Mouse (Mus musculus) right cerebral cortex, postnatal 25 days (tissue): ENCODE measurements at regions not wholly inside any gene's neighbourhood (a gene's known extent, or its start where the extent isn't known, plus 50 kb on each side); places are given as distances from the start of the nearest gene placed in this dataset.

Experiments used
- DNase-seq: peaks from one replicate; pipeline ENCODE4 v3.0.0; 2022

GRCm38 (mm10) chr5:120251697-120252401 lies 135.6 kb downstream of the Rbm19 start:
- DNase-seq: peak; percentile 44

GRCm38 (mm10) chr5:120252551-120252950 lies 136.3 kb downstream of the Rbm19 start:
- no peak for DNase-seq

- no peak for DNase-seq
These were observed 146.5 kb downstream of the Rbm19 start for GRCm38 (mm10) chr5:120262715-120263273.

- no peak for DNase-seq
These were observed 153.2 kb downstream of the Rbm19 start for GRCm38 (mm10) chr5:120269416-120269860.

- DNase-seq: no peak
These were observed 154.8 kb downstream of the Rbm19 start for GRCm38 (mm10) chr5:120270887-120271616.

- DNase-seq: no peak
These were observed 155.3 kb upstream of the Lhx5 start for GRCm38 (mm10) chr5:120276229-120276628.

- DNase-seq: no peak
These were observed 151.2 kb upstream of the Lhx5 start for GRCm38 (mm10) chr5:120280321-120280720.

GRCm38 (mm10) chr5:120280991-120281602 lies 150.4 kb upstream of the Lhx5 start:
- DNase-seq: no peak

GRCm38 (mm10) chr5:120281840-120282565 lies 149.5 kb upstream of the Lhx5 start:
- DNase-seq: no peak

GRCm38 (mm10) chr5:120284625-120285024 lies 146.9 kb upstream of the Lhx5 start:
- no peak for DNase-seq

- DNase-seq: no peak
These were observed 146.5 kb upstream of the Lhx5 start for GRCm38 (mm10) chr5:120285036-120285435.

- DNase-seq: no peak
These were observed 144.7 kb upstream of the Lhx5 start for GRCm38 (mm10) chr5:120286787-120287186.

GRCm38 (mm10) chr5:120288036-120288684 lies 143.3 kb upstream of the Lhx5 start:
- no peak for DNase-seq

- no peak for DNase-seq
These were observed 136.9 kb upstream of the Lhx5 start for GRCm38 (mm10) chr5:120294526-120295078.

- no peak for DNase-seq
These were observed 134.3 kb upstream of the Lhx5 start for GRCm38 (mm10) chr5:120297190-120297589.

- DNase-seq: no peak
These were observed 133.7 kb upstream of the Lhx5 start for GRCm38 (mm10) chr5:120297665-120298282.

- no peak for DNase-seq
These were observed 129.8 kb upstream of the Lhx5 start for GRCm38 (mm10) chr5:120301672-120302071.

GRCm38 (mm10) chr5:120302307-120302706 lies 129.2 kb upstream of the Lhx5 start:
- DNase-seq: no peak

GRCm38 (mm10) chr5:120304295-120304701 lies 127.2 kb upstream of the Lhx5 start:
- no peak for DNase-seq

GRCm38 (mm10) chr5:120312299-120312698 lies 119.2 kb upstream of the Lhx5 start:
- no peak for DNase-seq

GRCm38 (mm10) chr5:120313984-120314383 lies 117.5 kb upstream of the Lhx5 start:
- DNase-seq: no peak
